Mouse (Mus musculus) stomach, postnatal 0 days (tissue): Measurements from ENCODE around the gene Primpol. TPM values are rescaled to one million over a fixed set of nuclear protein-coding genes. Genes with fewer than 3 reads are reported as not detected.

ENCODE experiments used
- ATAC-seq: fragments of 200-750 bp; cut with Nextera tagmentation; 2 replicates; pipeline ENCODE4 v1.8.0; 2017; ENCODE audit not compliant: low FRiP score, low TSS enrichment
- DNase-seq: peaks from one replicate; pipeline ENCODE4 v3.0.0-alpha.2; 2016; ENCODE audit warnings: low spot score
- H3K27ac ChIP-seq: fragments of 300-500 bp; sonication (generic); replicated peaks from 2 replicates; pipeline ENCODE4 v1.5.1; 2014; ENCODE audit warnings: mild to moderate bottlenecking, control low read depth
- H3K27me3 ChIP-seq: fragments of 300-500 bp; sonication (generic); 2 replicates; pipeline ENCODE4 v1.6.1; 2014; ENCODE audit warnings: low read length; ENCODE audit not compliant: control insufficient read depth, insufficient read depth
- H3K36me3 ChIP-seq: fragments of 300-500 bp; sonication (generic); 2 replicates; pipeline ENCODE4 v1.6.1; 2014; ENCODE audit warnings: low read length, mixed read lengths; ENCODE audit not compliant: control insufficient read depth, insufficient read depth
- H3K4me1 ChIP-seq: fragments of 300-500 bp; sonication (generic); replicated peaks from 2 replicates; pipeline ENCODE4 v1.6.1; 2014; ENCODE audit warnings: antibody characterized with exemption; ENCODE audit not compliant: control insufficient read depth, insufficient read depth
- H3K4me2 ChIP-seq: fragments of 300-500 bp; sonication (generic); replicated peaks from 2 replicates; pipeline ENCODE4 v1.6.1; 2014; ENCODE audit warnings: low read depth, mild to moderate bottlenecking, control low read depth, moderate library complexity
- H3K4me3 ChIP-seq: fragments of 300-500 bp; sonication (generic); 2 replicates; pipeline ENCODE4 v1.5.1; 2014; ENCODE audit warnings: low read depth, low read length, control low read depth
- H3K9ac ChIP-seq: fragments of 300-500 bp; sonication (generic); 2 replicates; pipeline ENCODE4 v1.6.1; 2014; ENCODE audit warnings: mild to moderate bottlenecking, low read length, control low read depth, mixed read lengths
- H3K9me3 ChIP-seq: fragments of 300-500 bp; sonication (generic); 2 replicates; pipeline ENCODE4 v1.6.1; 2016; ENCODE audit warnings: low read length; ENCODE audit not compliant: control insufficient read depth
- CTCF ChIP-seq: IDR thresholded peaks from 2 replicates; pipeline ENCODE4 v1.5.1; 2016; ENCODE audit warnings: antibody characterized with exemption, low read depth, mild to moderate bottlenecking, moderate library complexity
- EP300 ChIP-seq: optimal IDR thresholded peaks from 2 replicates; pipeline ENCODE3; 2016; ENCODE audit warnings: antibody characterized with exemption
- whole genome bisulfite sequencing: fragments of 180-500 bp; shearing (Covaris S2); extraction: QIAGEN DNeasy Blood & Tissue Kit; methylation state at CpG from one replicate; pipeline ENCODE4 v1.1.7; 2014; 5-methylcytosine and 5-hydroxymethylcytosine counted together
- polyA plus RNA-seq: library from polyadenylated mRNA; unstranded; fragments of >200 nt; fragmentation: Nextera tagmentation; extraction: Ambion mirVana; gene quantifications from 2 replicates; pipeline ENCODE4 v1.2.1, GENCODE M21; 2015

Primpol gene
- polyA plus RNA-seq, 1 experiment from 2014 or later, result 4.0 TPM

- no peak overlapping the region for H3K4me3 ChIP-seq
- DNase-seq (peak; percentile 39), ATAC-seq (peak; percentile 83)
- no peaks in the 10 kb centered on the region for H3K9me3 ChIP-seq
- H3K4me1 ChIP-seq, result no peaks in the 10 kb centered on the region
- no peak overlapping the region for H3K9ac ChIP-seq
- no peak overlapping the region for H3K4me2 ChIP-seq
- 19% methylated on average over 6 of the region's 6 CpGs for WGBS
- H3K36me3 ChIP-seq, result peaks cover 15% of the 10 kb centered on the region
- TF ChIP-seq CTCF (peak; percentile 47), EP300 (no peak)
- H3K27me3 ChIP-seq, result no peaks in the 10 kb centered on the region
- 0 out of 2 replicates have a peak overlapping the region, but pooled peaks have one; percentile 26 for H3K27ac ChIP-seq
Observed at GRCm38 (mm10) chr8:46639010-46639571, 22.1 kb upstream of the Primpol start.

DNA sequence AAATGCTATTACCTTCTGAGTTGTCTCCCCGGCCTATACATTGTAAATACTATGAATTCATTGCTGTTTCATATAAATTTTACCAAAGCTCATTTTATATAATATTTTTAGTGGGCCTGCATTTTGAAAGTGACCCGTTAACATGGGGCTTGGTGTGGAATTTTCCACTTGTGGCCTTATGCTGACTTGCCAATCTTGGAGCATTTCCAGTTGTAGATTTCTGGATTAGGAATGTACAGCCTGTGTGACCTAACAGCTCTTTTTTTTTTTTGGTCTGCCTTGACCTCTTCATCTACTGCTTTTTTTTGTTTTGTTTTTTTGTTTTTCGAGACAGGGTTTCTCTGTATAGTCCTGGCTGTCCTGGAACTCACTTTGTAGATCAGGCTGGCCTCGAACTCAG, 13.9 kb upstream of the Primpol start:
- DNase-seq (no peak), ATAC-seq (no peak)
- peaks cover 5% of the 10 kb centered on the region; the same call in 1 of the 2 replicates for H3K36me3 ChIP-seq
- H3K9ac ChIP-seq, result no peak overlapping the region
- WGBS, result 94% methylated on average over 4 of the region's 4 CpGs
- no peak overlapping the region for H3K4me3 ChIP-seq
- no peak overlapping the region for H3K4me2 ChIP-seq
- no peaks in the 10 kb centered on the region for H3K4me1 ChIP-seq
- no peak overlapping the region for H3K27ac ChIP-seq
- H3K9me3 ChIP-seq, result no peaks in the 10 kb centered on the region
- H3K27me3 ChIP-seq, result no peaks in the 10 kb centered on the region
- no peak for TF ChIP-seq CTCF
- no peak for TF ChIP-seq EP300

- no peak for DNase-seq
- Histone ChIP-seq H3K36me3 (peaks cover 5% of the 10 kb centered on the region; the same call in 1 of the 2 replicates), H3K9me3 (no peaks in the 10 kb centered on the region), H3K4me3 (no peak overlapping the region), H3K9ac (no peak overlapping the region), H3K4me2 (no peak overlapping the region), H3K4me1 (no peaks in the 10 kb centered on the region), H3K27ac (no peak overlapping the region), H3K27me3 (no peaks in the 10 kb centered on the region)
- WGBS, result 82% methylated on average over 3 of the region's 3 CpGs
- TF ChIP-seq EP300 (no peak), CTCF (no peak)
- no peak for ATAC-seq
Observed at GRCm38 (mm10) chr8:46630422-46630821, 13.4 kb upstream of the Primpol start.

GRCm38 (mm10) chr8:46628645-46629044, 11.6 kb upstream of the Primpol start:
- WGBS, result 81% methylated on average over 1 of the region's 1 CpGs
- Histone ChIP-seq H3K27me3 (no peaks in the 10 kb centered on the region), H3K9ac (no peak overlapping the region), H3K36me3 (no peaks in the 10 kb centered on the region; the same call in 1 of the 2 replicates), H3K4me3 (no peak overlapping the region), H3K4me1 (no peaks in the 10 kb centered on the region), H3K27ac (no peak overlapping the region), H3K4me2 (no peak overlapping the region), H3K9me3 (no peaks in the 10 kb centered on the region)
- no peak for TF ChIP-seq EP300
- TF ChIP-seq CTCF, result no peak
- DNase-seq, result no peak
- ATAC-seq, result no peak

DNA sequence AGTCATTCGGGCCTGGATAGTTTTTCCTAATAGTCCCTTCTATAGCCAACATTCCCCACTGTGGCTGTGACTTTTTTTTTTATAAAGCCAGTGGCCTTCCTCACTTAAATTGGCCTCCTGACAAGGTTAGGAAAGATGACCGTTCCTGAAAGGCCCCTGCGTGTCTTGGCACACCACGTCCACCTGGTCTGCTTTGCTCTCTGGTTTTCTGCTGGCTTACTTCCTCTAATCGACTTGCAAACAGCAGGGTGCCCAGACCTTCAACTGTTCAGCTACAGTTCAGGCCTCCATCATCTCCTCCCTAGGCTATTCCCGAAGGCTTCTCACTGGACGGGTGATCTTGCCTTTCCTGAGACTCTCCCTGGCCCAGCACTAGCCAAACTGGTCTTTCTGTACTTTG, 10.9 kb upstream of the Primpol start:
- TF ChIP-seq EP300 (no peak), CTCF (no peak)
- no peak for DNase-seq
- H3K9me3 ChIP-seq, result no peaks in the 10 kb centered on the region
- no peak for ATAC-seq
- no peak overlapping the region for H3K9ac ChIP-seq
- WGBS, result 77% methylated on average over 7 of the region's 7 CpGs
- H3K4me2 ChIP-seq, result no peak overlapping the region
- H3K4me3 ChIP-seq, result no peak overlapping the region
- H3K4me1 ChIP-seq, result no peaks in the 10 kb centered on the region
- no peaks in the 10 kb centered on the region for H3K36me3 ChIP-seq
- H3K27me3 ChIP-seq, result no peaks in the 10 kb centered on the region
- H3K27ac ChIP-seq, result no peak overlapping the region

DNA sequence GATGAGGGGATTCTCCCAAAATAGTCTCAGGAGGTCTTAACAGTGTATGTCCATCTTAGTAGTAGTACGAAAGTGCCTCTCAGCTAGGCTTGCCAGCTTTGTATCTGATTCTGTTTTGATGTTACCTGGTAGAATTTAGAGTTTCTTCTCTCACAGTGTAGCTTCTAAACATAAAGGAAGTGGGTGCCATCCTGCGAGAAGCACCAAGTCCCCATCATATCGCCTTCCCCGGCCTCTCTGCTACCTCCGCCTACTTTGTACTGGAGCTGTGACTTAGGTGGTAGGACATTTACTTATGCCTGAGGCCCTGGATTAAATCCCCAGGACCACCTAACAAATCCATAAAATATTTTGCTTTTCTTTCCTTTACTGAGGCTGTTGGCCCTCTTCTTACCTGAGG, 9.6 kb upstream of the Primpol start:
- no peak for ATAC-seq
- Histone ChIP-seq H3K36me3 (no peaks in the 10 kb centered on the region), H3K9me3 (no peaks in the 10 kb centered on the region), H3K27me3 (no peaks in the 10 kb centered on the region), H3K9ac (no peak overlapping the region), H3K4me1 (no peaks in the 10 kb centered on the region), H3K4me3 (no peak overlapping the region), H3K27ac (no peak overlapping the region), H3K4me2 (no peak overlapping the region)
- 98% methylated on average over 5 of the region's 5 CpGs for WGBS
- no peak for DNase-seq
- TF ChIP-seq EP300 (no peak), CTCF (no peak)
